Mouse (Mus musculus) liver, adult 2 months (tissue): Measurements from ENCODE around the gene She.

Experiments used
- CTCF ChIP-seq: fragments of 200-500 bp; IDR thresholded peaks from 2 replicates; pipeline ENCODE4 v1.5.1; 2011; ENCODE audit warnings: low read depth, low read length, control low read depth
- POLR2A ChIP-seq: fragments of 200-500 bp; IDR thresholded peaks from 2 replicates; pipeline ENCODE4 v1.6.1; 2011; ENCODE audit warnings: low read length, control low read depth; ENCODE audit not compliant: insufficient read depth; ENCODE audit errors: extremely low read depth

- TF ChIP-seq CTCF (no peak), POLR2A (no peak)
Observed at GRCm38 (mm10) chr3:89891696-89892095, 60.5 kb downstream of the She start.
